In genomic region chr4:125962677-125963076, GRCm38 (mm10) we compare ENCODE assay signal across 8 mouse cellular contexts.
DNase-seq lines count a peak whose midpoint lies in the region; ATAC-seq and TF ChIP-seq lines count a peak whose summit lies in the region.

No protein-coding gene starts in this region.

- peak; percentile 22 for DNase-seq in MEL (ENCODE audit: low read depth, low spot score)
- peak; percentile 81 for DNase-seq in brain, embryonic 14.5 days (ENCODE audit: low read depth)
- peak; percentile 10 for DNase-seq in heart, postnatal 25 days (ENCODE audit: low spot score)
- peak; percentile 88 to 98 for DNase-seq in layer of hippocampus, postnatal 25 days (ENCODE audit: extremely low spot score in 1 of 2, low spot score in 1 of 2)
- peak; percentile 71 for DNase-seq in right cerebral cortex, postnatal 25 days
- DNase-seq in urinary bladder, postnatal 25 days (ENCODE audit: low spot score): peak; percentile 80

- no peak overlapping the region for H3K9ac ChIP-seq in MEL (ENCODE audit: control insufficient read depth, low read depth, low read length, poor library complexity, severe bottlenecking)

- no peak for TF ChIP-seq POLR2A in MEL (IDR thresholded peaks at IDR 0.05; ENCODE audit: control insufficient read depth in 1 of 2, insufficient read depth in 1 of 2, low read depth in 1 of 2, low read length in 2 of 2, poor library complexity in 1 of 2)
- TF ChIP-seq POLR2A in brain, embryonic 14.5 days (IDR thresholded peaks at IDR 0.05; ENCODE audit: borderline replicate concordance, extremely low read depth, insufficient read depth, insufficient read length, poor library complexity, severe bottlenecking): no peak

- peak; percentile 60 to 91 (median 68) for TF ChIP-seq CTCF in MEL (IDR thresholded peaks at IDR 0.05 in 2 of 3, conservative IDR thresholded peaks at IDR 0.05 in 1 of 3; ENCODE audit: control insufficient read depth in 1 of 3, insufficient read depth in 1 of 3, low read depth in 2 of 3, low read length in 3 of 3, poor library complexity in 1 of 3, severe bottlenecking in 1 of 3)
- TF ChIP-seq CTCF in brain, embryonic 14.5 days (IDR thresholded peaks at IDR 0.05; ENCODE audit: borderline replicate concordance, extremely low read depth, insufficient read depth, insufficient read length): peak; percentile 94

- peak; percentile 59; the same call in 1 of the 2 replicates for ATAC-seq in erythroblast, adult 5-6 weeks (replicated peaks; ENCODE audit: low FRiP score, poor library complexity, severe bottlenecking)
- peak; percentile 86 for ATAC-seq in megakaryocyte-erythroid progenitor cell, adult 5-6 weeks (replicated peaks; ENCODE audit: low FRiP score, low TSS enrichment, poor library complexity, severe bottlenecking)

- no peaks in the 10 kb centered on the region for H3K36me3 ChIP-seq in MEL (ENCODE audit: control insufficient read depth in 1 of 2, insufficient read depth in 2 of 2, low read length in 2 of 2)

- no peak for TF ChIP-seq EP300 in MEL (IDR thresholded peaks at IDR 0.05; ENCODE audit: low read depth in 1 of 2, low read length in 2 of 2)

- H3K4me3 ChIP-seq in MEL (ENCODE audit: control insufficient read depth in 1 of 2, insufficient read depth in 1 of 2, low read depth in 2 of 2, low read length in 2 of 2): no peak overlapping the region

- H3K79me2 ChIP-seq in MEL (ENCODE audit: control insufficient read depth, insufficient read depth, low read length, poor library complexity): no peaks in the 10 kb centered on the region

- intact Hi-C loops in heart, postnatal 25 days (cut with DNase I): loop anchor here (1.0 to 5.0 kb wide), 2 partner anchors 475 to 802 kb away; no protein-coding TSS in a partner anchor

- peak; percentile 60 for TF ChIP-seq RAD21 in MEL (IDR thresholded peaks at IDR 0.05; ENCODE audit: low read depth, low read length)

- no peak overlapping the region for H3K27ac ChIP-seq in MEL (ENCODE audit: control insufficient read depth, low read depth, low read length)

- no peaks in the 10 kb centered on the region for H3K27me3 ChIP-seq in MEL (ENCODE audit: control insufficient read depth in 1 of 2, insufficient read depth in 2 of 2, low read length in 2 of 2)

- no peaks in the 10 kb centered on the region for H3K4me1 ChIP-seq in MEL (ENCODE audit: control insufficient read depth in 1 of 2, insufficient read depth in 2 of 2, low read length in 2 of 2)

- H3K9me3 ChIP-seq in MEL (replicated peaks; ENCODE audit: insufficient read depth, low read length): no peaks in the 10 kb centered on the region

TF ChIP-seq in MEL, 35 proteins besides CTCF, POLR2A, EP300 and RAD21:
- TF ChIP-seq ZC3H11A (IDR thresholded peaks at IDR 0.05; ENCODE audit: low read depth, low read length) (peak; percentile 33; the same call in 1 of the 2 replicates), NELFE (IDR thresholded peaks at IDR 0.05; ENCODE audit: low read depth, low read length) (no peak), NRF1 (IDR thresholded peaks at IDR 0.05; ENCODE audit: insufficient read depth, low read depth, low read length, poor library complexity, severe bottlenecking) (no peak), UBTF (IDR thresholded peaks at IDR 0.05; ENCODE audit: borderline replicate concordance, insufficient read depth, low read depth, low read length) (no peak), ZNF384 (IDR thresholded peaks at IDR 0.05; ENCODE audit: low read depth, low read length) (no peak), USF2 (IDR thresholded peaks at IDR 0.05; ENCODE audit: borderline replicate concordance in 1 of 2, insufficient read depth in 1 of 2, low read depth in 1 of 2, low read length in 2 of 2) (no peak), TAL1 (IDR thresholded peaks at IDR 0.05; ENCODE audit: low read length) (no peak), SMC3 (IDR thresholded peaks at IDR 0.05; ENCODE audit: low read depth, low read length) (peak; percentile 64), MAZ (IDR thresholded peaks at IDR 0.05; ENCODE audit: low read depth, low read length) (no peak), CHD1 (IDR thresholded peaks at IDR 0.05; ENCODE audit: low read depth, low read length) (no peak), SIN3A (IDR thresholded peaks at IDR 0.05; ENCODE audit: low read length) (no peak)

Comparison
In these comparisons a context has a peak if more than half of its experiments do, and no peak if none do; other contexts are left out.
1. DNase-seq: peak in every context shown above with its lines; median percentile 93 in layer of hippocampus, postnatal 25 days; 81 in brain, embryonic 14.5 days; 80 in urinary bladder, postnatal 25 days; 71 in right cerebral cortex, postnatal 25 days; 22 in MEL; 10 in heart, postnatal 25 days.